Mouse (Mus musculus) embryonic facial prominence, embryonic 13.5 days (tissue): ENCODE results near the gene Mvk. TPM values are rescaled to one million over a fixed set of nuclear protein-coding genes. Genes with fewer than 3 reads are reported as not detected.

Experiments
- ATAC-seq: fragments of 200-750 bp; cut with Nextera tagmentation; 2 replicates; pipeline ENCODE4 v1.8.0; 2017; ENCODE audit warnings: low read depth; ENCODE audit not compliant: insufficient number of reproducible peaks, insufficient read depth, low FRiP score, low TSS enrichment
- H3K27ac ChIP-seq: fragments of 300-500 bp; sonication (generic); 2 replicates; pipeline ENCODE4 v1.5.1; 2015; ENCODE audit warnings: moderate library complexity, mild to moderate bottlenecking, inconsistent platforms
- H3K27me3 ChIP-seq: fragments of 300-500 bp; sonication (generic); 2 replicates; pipeline ENCODE4 v1.6.1; 2015; ENCODE audit warnings: mild to moderate bottlenecking, inconsistent platforms
- H3K36me3 ChIP-seq: fragments of 300-500 bp; sonication (generic); 2 replicates; pipeline ENCODE4 v1.6.1; 2015; ENCODE audit warnings: mild to moderate bottlenecking, inconsistent platforms
- H3K4me1 ChIP-seq: fragments of 300-500 bp; sonication (generic); 2 replicates; pipeline ENCODE4 v1.6.1; 2015; ENCODE audit warnings: inconsistent platforms
- H3K4me2 ChIP-seq: fragments of 300-500 bp; sonication (generic); 2 replicates; pipeline ENCODE4 v1.6.1; 2015; ENCODE audit warnings: moderate library complexity, mild to moderate bottlenecking, inconsistent platforms
- H3K4me3 ChIP-seq: fragments of 300-500 bp; sonication (generic); 2 replicates; pipeline ENCODE4 v1.5.1; 2015; ENCODE audit warnings: mild to moderate bottlenecking, inconsistent platforms
- H3K9ac ChIP-seq: fragments of 300-500 bp; sonication (generic); 2 replicates; pipeline ENCODE4 v1.6.1; 2015; ENCODE audit warnings: mild to moderate bottlenecking, inconsistent platforms
- H3K9me3 ChIP-seq: fragments of 300-500 bp; sonication (generic); 2 replicates; pipeline ENCODE4 v1.6.1; 2016; ENCODE audit warnings: inconsistent platforms
- WGBS: fragments of 180-500 bp; shearing (Covaris S2); methylation state at CpG from one replicate; pipeline ENCODE4 v1.1.7; 2015; ENCODE audit warnings: mixed read lengths; 5-methylcytosine and 5-hydroxymethylcytosine counted together
- polyA plus RNA-seq: library from polyadenylated mRNA; unstranded; fragments of >200 nt; fragmentation: Nextera tagmentation; extraction: Ambion mirVana; gene quantifications from 2 replicates; pipeline ENCODE4 v1.2.1, GENCODE M21; 2015

Gene Mvk
- polyA plus RNA-seq, 1 experiment from 2014 or later: 49.0 TPM

- Histone ChIP-seq H3K4me1 (peaks cover 26% of the 10 kb centered on the region), H3K27me3 (0 out of 2 replicates have a peak, but pooled peaks cover 2% of the 10 kb centered on the region), H3K9me3 (no peaks in the 10 kb centered on the region), H3K36me3 (0 out of 2 replicates have a peak, but pooled peaks cover 4% of the 10 kb centered on the region), H3K27ac (peak overlapping the region; percentile 74; the same call in 1 of the 2 replicates), H3K4me2 (peak overlapping the region; percentile 7; the same call in 1 of the 2 replicates), H3K4me3 (no peak overlapping the region), H3K9ac (no peak overlapping the region; the same call in 1 of the 2 replicates)
- 8% methylated on average over 7 of the region's 7 CpGs for WGBS
- no peak for ATAC-seq
Measured at GRCm38 (mm10) chr5:114461238-114461637, 17.2 kb downstream of the Mvk start.

- Histone ChIP-seq H3K9ac (no peak overlapping the region), H3K4me3 (no peak overlapping the region), H3K36me3 (no peaks in the 10 kb centered on the region), H3K27me3 (0 out of 2 replicates have a peak, but pooled peaks cover 2% of the 10 kb centered on the region), H3K27ac (no peak overlapping the region), H3K4me2 (no peak overlapping the region), H3K9me3 (no peaks in the 10 kb centered on the region), H3K4me1 (peaks cover 36% of the 10 kb centered on the region)
- no peak for ATAC-seq
- WGBS: 80% methylated on average over 24 of the region's 24 CpGs
Measured at GRCm38 (mm10) chr5:114462067-114463040, 18.3 kb downstream of the Mvk start.

- Histone ChIP-seq H3K27ac (no peak overlapping the region), H3K27me3 (0 out of 2 replicates have a peak, but pooled peaks cover 2% of the 10 kb centered on the region), H3K9me3 (no peaks in the 10 kb centered on the region), H3K4me3 (no peak overlapping the region), H3K4me2 (no peak overlapping the region), H3K9ac (no peak overlapping the region), H3K4me1 (peaks cover 41% of the 10 kb centered on the region), H3K36me3 (no peaks in the 10 kb centered on the region)
- no peak for ATAC-seq
- 83% methylated on average over 2 of the region's 2 CpGs for WGBS
Measured at GRCm38 (mm10) chr5:114464561-114464960, 20.5 kb downstream of the Mvk start.

- Histone ChIP-seq H3K36me3 (no peaks in the 10 kb centered on the region), H3K4me2 (no peak overlapping the region), H3K27ac (no peak overlapping the region), H3K27me3 (0 out of 2 replicates have a peak, but pooled peaks cover 2% of the 10 kb centered on the region), H3K4me3 (no peak overlapping the region), H3K9ac (no peak overlapping the region), H3K4me1 (peaks cover 31% of the 10 kb centered on the region), H3K9me3 (no peaks in the 10 kb centered on the region)
- 61% methylated on average over 7 of the region's 7 CpGs for WGBS
- ATAC-seq: no peak
Measured at GRCm38 (mm10) chr5:114465641-114466040, 21.6 kb downstream of the Mvk start.

DNA sequence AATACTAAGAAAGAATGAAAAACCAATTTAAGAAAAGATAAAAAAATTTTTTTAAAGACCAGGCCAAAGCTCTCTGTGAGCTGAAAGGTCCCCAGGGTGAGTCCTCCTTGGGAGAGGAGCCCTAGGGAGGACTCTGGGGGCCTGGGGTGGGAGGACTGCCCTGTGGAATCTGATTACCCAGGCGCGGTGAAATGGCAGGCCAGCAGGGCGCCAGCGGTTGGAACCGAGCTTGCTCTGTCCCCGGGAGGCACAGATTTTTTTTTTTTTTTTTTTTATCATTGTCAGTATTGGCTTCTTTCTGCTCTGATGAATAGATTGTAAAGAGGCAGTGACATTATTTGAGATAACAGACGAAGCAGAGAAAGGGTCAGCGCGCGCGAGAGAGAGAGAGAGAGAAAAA is 22.9 kb downstream of the Mvk start:
- no peak for ATAC-seq

DNA sequence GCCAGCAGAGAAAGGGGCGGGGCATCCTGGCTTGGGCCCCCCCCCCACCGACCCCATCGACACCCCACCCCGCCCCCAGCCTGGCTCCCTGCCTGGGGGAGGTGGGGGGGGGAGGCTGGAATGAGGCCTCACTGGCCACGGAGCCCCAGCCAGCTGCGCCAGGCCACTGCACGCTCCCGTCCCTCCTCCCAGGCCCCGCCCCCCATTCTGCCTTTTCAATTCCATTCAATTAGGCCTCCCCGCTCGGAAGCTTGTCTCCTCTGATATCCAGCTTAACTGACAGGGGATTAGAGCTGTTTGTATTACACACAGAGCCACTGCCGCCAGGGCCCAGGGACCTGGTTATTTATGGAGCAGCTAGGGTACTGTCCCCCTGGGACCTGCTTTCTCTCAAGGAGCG is 23.4 kb downstream of the Mvk start:
- WGBS: 2% methylated on average over 10 of the region's 13 CpGs
- peak overlapping the region; percentile 60 for H3K4me2 ChIP-seq
- H3K4me3 ChIP-seq: peak overlapping the region; percentile 37
- H3K27me3 ChIP-seq: 0 out of 2 replicates have a peak, but pooled peaks cover 2% of the 10 kb centered on the region
- H3K36me3 ChIP-seq: no peaks in the 10 kb centered on the region
- H3K4me1 ChIP-seq: peaks cover 20% of the 10 kb centered on the region
- H3K9ac ChIP-seq: peak overlapping the region; percentile 61
- no peak for ATAC-seq
- H3K27ac ChIP-seq: peak overlapping the region; percentile 68
- H3K9me3 ChIP-seq: no peaks in the 10 kb centered on the region

More for the DNA sequence above, 22.9 kb downstream of the Mvk start:
- Histone ChIP-seq H3K9me3 (no peaks in the 10 kb centered on the region), H3K27me3 (0 out of 2 replicates have a peak, but pooled peaks cover 2% of the 10 kb centered on the region), H3K4me2 (peak overlapping the region; percentile 60), H3K4me3 (peak overlapping the region; percentile 37), H3K27ac (peak overlapping the region; percentile 68; the same call in 1 of the 2 replicates), H3K9ac (peak overlapping the region; percentile 61), H3K4me1 (peaks cover 20% of the 10 kb centered on the region), H3K36me3 (no peaks in the 10 kb centered on the region)
- WGBS: under 1% methylated on average over 11 of the region's 11 CpGs

GRCm38 (mm10) chr5:114468007-114468406 is 23.9 kb downstream of the Mvk start:
- Histone ChIP-seq H3K4me3 (no peak overlapping the region; the same call in 1 of the 2 replicates), H3K27me3 (0 out of 2 replicates have a peak, but pooled peaks cover 2% of the 10 kb centered on the region), H3K36me3 (no peaks in the 10 kb centered on the region), H3K4me1 (peaks cover 20% of the 10 kb centered on the region), H3K9me3 (no peaks in the 10 kb centered on the region), H3K4me2 (peak overlapping the region; percentile 60), H3K27ac (peak overlapping the region; percentile 68), H3K9ac (peak overlapping the region; percentile 61; the same call in 1 of the 2 replicates)
- WGBS: 64% methylated on average over 4 of the region's 4 CpGs
- no peak for ATAC-seq

GRCm38 (mm10) chr5:114470359-114470758 is 26.3 kb downstream of the Mvk start:
- Histone ChIP-seq H3K4me2 (no peak overlapping the region), H3K27ac (no peak overlapping the region), H3K36me3 (no peaks in the 10 kb centered on the region), H3K27me3 (peaks cover 8% of the 10 kb centered on the region; the same call in 1 of the 2 replicates), H3K4me1 (peaks cover 30% of the 10 kb centered on the region), H3K4me3 (no peak overlapping the region), H3K9ac (no peak overlapping the region), H3K9me3 (no peaks in the 10 kb centered on the region)
- WGBS: 76% methylated on average over 3 of the region's 3 CpGs
- no peak for ATAC-seq

- Histone ChIP-seq H3K27ac (no peak overlapping the region), H3K36me3 (no peaks in the 10 kb centered on the region), H3K27me3 (peaks cover 16% of the 10 kb centered on the region; the same call in 1 of the 2 replicates), H3K4me3 (no peak overlapping the region), H3K4me1 (peaks cover 10% of the 10 kb centered on the region; the same call in 1 of the 2 replicates), H3K9ac (no peak overlapping the region), H3K4me2 (peak overlapping the region; percentile 20; the same call in 1 of the 2 replicates), H3K9me3 (no peaks in the 10 kb centered on the region)
- 44% methylated on average over 35 of the region's 35 CpGs for WGBS
- ATAC-seq: no peak
Measured at GRCm38 (mm10) chr5:114474741-114475491, 30.8 kb downstream of the Mvk start.

DNA sequence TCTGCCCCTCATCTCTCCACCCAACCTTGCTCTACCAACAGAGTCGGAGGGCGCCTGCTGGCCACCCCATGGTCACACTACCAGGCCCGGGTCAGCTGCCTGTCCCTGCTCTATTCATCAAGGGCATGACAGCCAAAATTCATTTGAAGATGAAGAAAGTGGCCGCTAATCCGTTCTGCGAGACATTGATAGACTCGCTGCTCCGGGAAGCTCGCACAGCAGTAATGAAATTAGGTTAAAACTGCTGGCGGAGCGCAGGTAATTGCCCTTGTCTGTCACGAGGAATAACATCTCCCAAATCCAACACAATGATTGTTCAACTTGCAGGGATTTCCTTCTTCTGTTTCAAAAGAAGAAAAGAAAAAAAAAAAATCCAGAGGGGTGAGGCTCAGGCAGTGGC is 34.2 kb downstream of the Mvk start:
- Histone ChIP-seq H3K4me3 (no peak overlapping the region), H3K27ac (no peak overlapping the region), H3K9ac (no peak overlapping the region), H3K9me3 (no peaks in the 10 kb centered on the region), H3K27me3 (peaks cover 16% of the 10 kb centered on the region; the same call in 1 of the 2 replicates), H3K4me2 (no peak overlapping the region), H3K36me3 (no peaks in the 10 kb centered on the region), H3K4me1 (peaks cover 15% of the 10 kb centered on the region; the same call in 1 of the 2 replicates)
- 62% methylated on average over 12 of the region's 12 CpGs for WGBS
- no peak for ATAC-seq

DNA sequence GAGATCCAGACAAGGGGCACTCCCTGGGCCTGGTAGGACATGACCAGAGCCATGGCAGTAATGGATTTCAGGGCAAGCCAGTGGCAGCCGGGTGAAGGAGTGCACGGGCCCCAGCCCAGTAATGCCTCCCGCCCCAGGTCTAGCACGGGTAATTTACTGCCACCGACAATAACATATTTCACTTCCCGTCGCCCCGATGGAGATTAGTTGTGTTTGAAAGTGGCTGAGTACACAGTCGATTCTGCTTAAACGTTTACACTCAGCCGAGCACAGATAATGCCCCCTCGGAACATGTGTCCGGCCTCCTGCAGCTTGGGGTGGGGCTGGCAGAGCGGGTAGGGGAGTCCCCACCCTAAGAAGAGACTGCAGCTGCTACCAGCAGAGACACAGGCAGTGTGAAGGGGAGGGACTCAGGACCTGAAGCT is 38.5 kb downstream of the Mvk start:
- no peak overlapping the region for H3K27ac ChIP-seq
- no peak for ATAC-seq
- H3K4me2 ChIP-seq: peak overlapping the region; percentile 17; the same call in 1 of the 2 replicates

More for the DNA sequence above, 38.5 kb downstream of the Mvk start:
- no peak overlapping the region for H3K9ac ChIP-seq
- H3K4me1 ChIP-seq: peaks cover 5% of the 10 kb centered on the region; the same call in 1 of the 2 replicates
- no peaks in the 10 kb centered on the region for H3K36me3 ChIP-seq
- no peak overlapping the region for H3K4me3 ChIP-seq
- 0 out of 2 replicates have a peak, but pooled peaks cover 4% of the 10 kb centered on the region for H3K27me3 ChIP-seq
- H3K9me3 ChIP-seq: no peaks in the 10 kb centered on the region
- WGBS: 18% methylated on average over 14 of the region's 14 CpGs
